Mouse (Mus musculus): ENCODE data around the gene Dph3. TPM values are rescaled to one million over a fixed set of nuclear protein-coding genes. Genes with fewer than 3 reads are reported as not detected.
"Not testable (repeated sequence)": the region's sequence is repeated elsewhere in the genome, so short reads cannot be mapped to it uniquely, and the experiment has no call there.

Dph3 gene
- polyA plus RNA-seq, 1 experiment, result 37.5 TPM

DNA sequence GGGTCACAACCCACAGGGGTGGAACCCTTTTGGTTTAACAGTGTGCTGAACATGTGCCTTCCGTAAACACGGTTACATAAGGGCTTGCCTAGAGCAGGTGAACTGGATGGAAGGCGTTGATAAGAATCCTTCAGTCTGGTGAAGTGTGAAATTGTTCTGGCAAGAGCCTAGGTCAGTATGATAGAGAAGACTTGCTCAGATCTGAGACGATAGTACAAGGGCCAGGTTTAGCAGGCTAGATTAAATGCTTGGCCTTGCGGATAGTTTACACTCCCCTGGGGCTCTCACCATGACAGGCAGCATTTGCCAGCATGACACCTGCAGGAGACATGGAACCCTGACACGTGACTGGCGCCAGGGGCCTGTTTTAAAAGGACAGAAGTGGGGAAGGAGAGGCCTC is 20.1 kb upstream of the Dph3 start:
- H3K4me1 ChIP-seq (ENCODE audit: control insufficient read depth, insufficient read depth, low read length), result no peaks in the 10 kb centered on the region
- no peak overlapping the region for H3K4me3 ChIP-seq (ENCODE audit: insufficient read depth, low read length)
- TF ChIP-seq CTCF (IDR thresholded peaks at IDR 0.05; ENCODE audit: low read depth, low read length) (no peak), POLR2A (IDR thresholded peaks at IDR 0.05; ENCODE audit: borderline replicate concordance, low read depth, low read length) (no peak)
- no peak overlapping the region for H3K27ac ChIP-seq (ENCODE audit: insufficient read depth, low read depth, low read length)

GRCm38 (mm10) chr14:32103556-32103955 is 18.0 kb upstream of the Dph3 start:
- Histone ChIP-seq H3K27ac (ENCODE audit: insufficient read depth, low read depth, low read length) (no peak overlapping the region), H3K4me1 (ENCODE audit: control insufficient read depth, insufficient read depth, low read length) (no peaks in the 10 kb centered on the region), H3K4me3 (ENCODE audit: insufficient read depth, low read length) (no peak overlapping the region)
- no peak for TF ChIP-seq CTCF (IDR thresholded peaks at IDR 0.05; ENCODE audit: low read depth, low read length)

DNA sequence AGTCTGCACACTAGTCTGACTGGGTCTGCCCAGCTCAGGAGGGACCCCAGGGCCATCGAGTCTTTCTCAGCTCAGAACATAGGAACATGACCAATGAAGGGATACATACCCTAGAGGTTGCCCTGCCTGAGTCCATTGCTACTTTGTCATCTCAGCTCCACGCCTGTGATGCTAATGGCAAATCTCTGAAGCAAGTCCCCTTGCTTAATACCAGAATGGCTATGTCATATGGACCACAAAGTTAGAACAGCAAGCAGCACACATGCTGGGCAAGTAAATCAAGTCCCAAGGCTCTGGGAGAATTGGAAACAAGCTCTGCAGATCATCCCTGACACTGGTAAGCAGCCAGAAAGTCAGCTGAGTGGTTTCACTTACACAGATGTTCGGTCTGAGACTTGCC is 13.4 kb upstream of the Dph3 start:
- Histone ChIP-seq H3K27ac (ENCODE audit: insufficient read depth, low read depth, low read length) (no peak overlapping the region), H3K4me3 (ENCODE audit: insufficient read depth, low read length) (no peak overlapping the region), H3K4me1 (ENCODE audit: control insufficient read depth, insufficient read depth, low read length) (0 out of 2 replicates have a peak, but pooled peaks cover under 1% of the 10 kb centered on the region)
- no peak for TF ChIP-seq POLR2A (IDR thresholded peaks at IDR 0.05; ENCODE audit: borderline replicate concordance, low read depth, low read length)
- no peak for TF ChIP-seq CTCF (IDR thresholded peaks at IDR 0.05; ENCODE audit: low read depth, low read length)

- Histone ChIP-seq H3K4me3 (ENCODE audit: insufficient read depth, low read length) (no peak overlapping the region), H3K27ac (ENCODE audit: insufficient read depth, low read depth, low read length) (no peak overlapping the region), H3K4me1 (ENCODE audit: control insufficient read depth, insufficient read depth, low read length) (peaks cover 6% of the 10 kb centered on the region; the same call in 1 of the 2 replicates)
- TF ChIP-seq CTCF (IDR thresholded peaks at IDR 0.05; ENCODE audit: low read depth, low read length) (no peak), POLR2A (IDR thresholded peaks at IDR 0.05; ENCODE audit: borderline replicate concordance, low read depth, low read length) (no peak)
Observed at GRCm38 (mm10) chr14:32097691-32098090, 12.2 kb upstream of the Dph3 start.

DNA sequence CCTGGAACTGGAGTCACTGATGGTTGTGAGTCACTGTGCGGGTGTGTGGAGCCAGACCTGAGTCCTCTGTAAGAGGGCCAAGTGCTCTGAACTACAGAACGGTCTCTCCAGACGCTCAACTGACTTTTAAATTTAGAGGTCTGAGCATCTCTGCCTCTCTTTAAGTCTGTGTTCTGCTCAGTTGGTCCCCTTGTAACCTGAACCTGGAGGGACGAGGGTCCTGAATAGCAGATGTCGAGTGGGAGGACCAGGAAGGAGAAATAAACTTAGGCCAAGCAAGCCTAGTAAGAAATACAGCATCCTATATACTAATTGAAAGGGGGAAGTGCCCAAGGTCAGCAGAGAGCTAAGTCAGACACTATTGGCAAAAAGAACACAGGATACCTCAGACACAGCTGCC is 11.2 kb upstream of the Dph3 start:
- no peak for TF ChIP-seq POLR2A (IDR thresholded peaks at IDR 0.05; ENCODE audit: borderline replicate concordance, low read depth, low read length)
- TF ChIP-seq CTCF (IDR thresholded peaks at IDR 0.05; ENCODE audit: low read depth, low read length), result no peak
- Histone ChIP-seq H3K4me1 (ENCODE audit: control insufficient read depth, insufficient read depth, low read length) (peaks cover 6% of the 10 kb centered on the region; the same call in 1 of the 2 replicates), H3K27ac (ENCODE audit: insufficient read depth, low read depth, low read length) (no peak overlapping the region), H3K4me3 (ENCODE audit: insufficient read depth, low read length) (no peak overlapping the region)

- H3K4me1 ChIP-seq (ENCODE audit: control insufficient read depth, insufficient read depth, low read length), result peaks cover 6% of the 10 kb centered on the region; the same call in 1 of the 2 replicates
- TF ChIP-seq POLR2A (IDR thresholded peaks at IDR 0.05; ENCODE audit: borderline replicate concordance, low read depth, low read length) (no peak), CTCF (IDR thresholded peaks at IDR 0.05; ENCODE audit: low read depth, low read length) (no peak)
Observed at GRCm38 (mm10) chr14:32095646-32096045, 10.1 kb upstream of the Dph3 start.

DNA sequence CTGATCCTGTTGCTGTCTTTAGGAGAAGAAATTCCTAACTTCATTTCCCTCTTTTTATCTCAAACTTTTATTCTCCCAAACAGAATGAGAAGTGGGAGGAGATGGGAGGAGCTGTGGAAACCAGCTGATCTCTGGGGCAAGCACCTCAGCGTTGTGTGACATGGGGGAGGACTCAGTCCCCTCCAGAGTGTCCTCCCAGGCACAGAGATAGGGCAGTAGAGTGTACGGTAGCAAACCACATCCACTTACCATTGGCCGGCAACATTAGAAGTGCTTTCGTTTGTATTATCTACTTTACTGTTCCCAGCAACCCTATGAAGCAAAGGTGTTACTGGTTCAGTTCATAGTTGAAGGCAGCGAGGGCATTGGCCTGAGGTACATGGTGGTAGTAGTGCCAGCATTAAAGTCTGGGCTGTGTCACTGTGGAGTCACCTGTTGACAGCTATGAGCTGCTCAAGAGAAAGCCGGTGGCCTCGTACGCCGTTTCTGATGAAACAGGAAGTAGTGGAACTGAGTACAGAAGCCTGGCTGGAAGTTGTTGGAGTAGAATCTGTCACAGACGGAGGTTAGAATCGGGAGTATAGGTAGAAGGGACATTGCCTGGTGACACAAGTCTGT is 8.1 kb upstream of the Dph3 start:
- TF ChIP-seq POLR2A (IDR thresholded peaks at IDR 0.05; ENCODE audit: borderline replicate concordance, low read depth, low read length), result no peak
- TF ChIP-seq CTCF (IDR thresholded peaks at IDR 0.05; ENCODE audit: low read depth, low read length), result no peak
- Histone ChIP-seq H3K4me1 (ENCODE audit: control insufficient read depth, insufficient read depth, low read length) (peaks cover 10% of the 10 kb centered on the region; the same call in 1 of the 2 replicates), H3K27ac (ENCODE audit: insufficient read depth, low read depth, low read length) (no peak overlapping the region), H3K4me3 (ENCODE audit: insufficient read depth, low read length) (peak overlapping the region; percentile 3; the same call in 1 of the 2 replicates)

More at GRCm38 (mm10) chr14:32095646-32096045, 10.1 kb upstream of the Dph3 start:
- H3K27ac ChIP-seq (ENCODE audit: insufficient read depth, low read depth, low read length), result no peak overlapping the region
- no peak overlapping the region for H3K4me3 ChIP-seq (ENCODE audit: insufficient read depth, low read length)

DNA sequence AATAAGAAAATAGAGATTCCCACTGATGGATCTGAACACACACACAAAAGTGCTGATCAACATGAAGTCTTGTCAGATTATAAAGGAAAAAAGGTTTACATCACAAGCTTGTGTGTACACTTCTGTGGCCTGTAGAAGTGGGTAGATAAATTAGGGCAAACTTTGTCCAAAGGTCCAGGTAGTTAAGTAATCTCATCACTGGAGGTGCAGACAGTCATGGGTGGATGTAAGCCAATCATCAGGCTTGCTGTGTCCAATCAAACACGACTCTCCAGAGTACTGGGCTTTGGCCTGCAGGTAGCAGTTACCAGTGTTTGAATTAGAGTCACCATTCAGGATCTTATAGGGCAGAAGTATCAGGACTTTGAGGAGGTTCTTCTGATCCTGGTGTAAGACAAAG is 7.5 kb upstream of the Dph3 start:
- Histone ChIP-seq H3K4me1 (ENCODE audit: control insufficient read depth, insufficient read depth, low read length) (peaks cover 10% of the 10 kb centered on the region; the same call in 1 of the 2 replicates), H3K27ac (ENCODE audit: insufficient read depth, low read depth, low read length) (no peak overlapping the region), H3K4me3 (ENCODE audit: insufficient read depth, low read length) (no peak overlapping the region)
- TF ChIP-seq POLR2A (IDR thresholded peaks at IDR 0.05; ENCODE audit: borderline replicate concordance, low read depth, low read length), result no peak
- TF ChIP-seq CTCF (IDR thresholded peaks at IDR 0.05; ENCODE audit: low read depth, low read length), result no peak

DNA sequence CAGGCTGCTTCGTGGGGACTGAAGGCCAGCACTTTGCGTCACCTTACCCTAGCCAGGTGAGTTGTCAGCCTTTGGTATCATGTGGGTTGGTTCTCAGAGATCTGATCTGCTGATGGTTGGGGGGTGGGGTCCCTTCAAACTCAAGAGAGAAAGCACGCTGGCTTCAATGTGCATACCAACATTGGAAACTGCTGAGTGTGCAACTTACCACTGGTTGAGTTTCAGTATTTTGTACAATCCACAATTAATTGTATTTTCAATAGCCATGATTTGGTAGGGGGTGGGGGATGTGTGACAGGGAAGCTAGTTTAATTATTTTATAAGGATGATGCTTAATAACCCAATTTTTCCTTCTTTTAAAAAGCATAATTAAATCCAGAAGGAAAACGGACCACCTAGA is 6.2 kb upstream of the Dph3 start:
- no peak for TF ChIP-seq CTCF (IDR thresholded peaks at IDR 0.05; ENCODE audit: low read depth, low read length)
- no peak for TF ChIP-seq POLR2A (IDR thresholded peaks at IDR 0.05; ENCODE audit: borderline replicate concordance, low read depth, low read length)
- Histone ChIP-seq H3K27ac (ENCODE audit: insufficient read depth, low read depth, low read length) (no peak overlapping the region), H3K4me1 (ENCODE audit: control insufficient read depth, insufficient read depth, low read length) (peaks cover 14% of the 10 kb centered on the region; the same call in 1 of the 2 replicates), H3K4me3 (ENCODE audit: insufficient read depth, low read length) (no peak overlapping the region)

- H3K4me1 ChIP-seq (ENCODE audit: control insufficient read depth, insufficient read depth, low read length), result peaks cover 14% of the 10 kb centered on the region; the same call in 1 of the 2 replicates
- TF ChIP-seq POLR2A (IDR thresholded peaks at IDR 0.05; ENCODE audit: borderline replicate concordance, low read depth, low read length) (no peak), CTCF (IDR thresholded peaks at IDR 0.05; ENCODE audit: low read depth, low read length) (no peak)
Observed at GRCm38 (mm10) chr14:32091124-32091523, 5.6 kb upstream of the Dph3 start.

DNA sequence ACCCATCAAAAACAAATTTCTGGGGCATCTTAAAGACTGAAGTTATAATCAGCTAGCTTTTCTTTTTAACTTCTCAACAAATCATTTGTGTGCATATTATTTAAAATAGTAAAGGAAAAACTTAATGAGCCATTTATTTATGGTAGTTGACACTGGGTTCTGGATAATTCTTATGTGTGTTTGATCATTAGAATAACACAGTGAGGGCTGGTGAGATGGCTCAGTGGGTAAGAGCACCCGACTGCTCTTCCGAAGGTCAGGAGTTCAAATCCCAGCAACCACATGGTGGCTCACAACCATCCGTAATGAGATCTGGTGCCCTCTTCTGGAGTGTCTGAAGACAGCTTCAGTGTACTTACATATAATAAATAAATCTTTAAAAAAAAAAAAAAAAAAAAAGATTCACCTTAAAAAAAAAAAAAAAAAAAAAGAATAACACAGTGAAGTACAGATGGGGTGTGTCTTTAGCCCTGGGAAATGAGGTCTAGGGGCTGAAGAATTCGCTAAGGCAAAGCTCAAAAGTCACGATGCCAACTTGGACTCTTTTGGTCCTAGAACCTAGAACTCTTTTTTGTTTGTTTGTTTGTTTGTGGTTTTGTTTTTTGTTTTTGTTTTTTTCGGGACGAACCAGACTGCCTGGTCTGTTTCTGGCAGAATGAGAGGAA is 2.2 kb upstream of the Dph3 start:
- not testable (repeated sequence) for H3K4me3 ChIP-seq (ENCODE audit: insufficient read depth, low read length); H3K27ac ChIP-seq (ENCODE audit: insufficient read depth, low read depth, low read length)
- H3K4me1 ChIP-seq (ENCODE audit: control insufficient read depth, insufficient read depth, low read length), result peaks cover 11% of the 10 kb centered on the region

More at GRCm38 (mm10) chr14:32091124-32091523, 5.6 kb upstream of the Dph3 start:
- Histone ChIP-seq H3K4me3 (ENCODE audit: insufficient read depth, low read length) (no peak overlapping the region), H3K27ac (ENCODE audit: insufficient read depth, low read depth, low read length) (no peak overlapping the region)

Data from bone marrow macrophage, adult 2 months (primary cell).